ENCODE assay signal across 24 mouse cellular contexts in genomic region chr5:121821116-121821515, GRCm38 (mm10). TPM values are rescaled to one million over a fixed set of nuclear protein-coding genes. Genes with fewer than 3 reads are reported as not detected.
DNase-seq lines count a peak whose midpoint lies in the region; ATAC-seq and TF ChIP-seq lines count a peak whose summit lies in the region.
"Had no signal": no experiment of that assay in that cellular context is flagged by ENCODE, and none has a peak within 500 bp of the region (broad histone marks: within the 10 kb centered on the region; RNA-seq: fewer than 3 reads in every experiment).

No protein-coding gene starts in this region.

- ATAC-seq in intestine, postnatal 0 days, result no peak
- ATAC-seq in intestine, embryonic 16.5 days, result no peak
- no peak for ATAC-seq in midbrain, embryonic 14.5 days (ENCODE audit: low FRiP score, low TSS enrichment)
- ATAC-seq: activated CD4-positive, CD25-positive, alpha-beta regulatory T cell, adult 4 months; forebrain, embryonic 16.5 days; lung, postnatal 0 days; midbrain, embryonic 15.5 days had no signal

- no peak overlapping the region for H3K4me3 ChIP-seq in intestine, postnatal 0 days (ENCODE audit: low read depth, low read length)
- H3K4me3 ChIP-seq in intestine, embryonic 16.5 days (ENCODE audit: low read length), result no peak overlapping the region
- H3K4me3 ChIP-seq in small intestine, adult 2 months (ENCODE audit: low read depth, low read length), result no peak overlapping the region
- H3K4me3 ChIP-seq in midbrain, embryonic 14.5 days (replicated peaks; ENCODE audit: low read depth, low read length), result no peak overlapping the region
- H3K4me3 ChIP-seq: erythroblast, embryonic 14.5 days; limb, embryonic 12.5 days; midbrain, embryonic 15.5 days had no signal

- 87% methylated on average over 5 of the region's 5 CpGs for WGBS in intestine, postnatal 0 days
- WGBS in intestine, embryonic 16.5 days, result 88% methylated on average over 5 of the region's 5 CpGs
- WGBS in small intestine, adult 2 months, result 84% methylated on average over 5 of the region's 5 CpGs
- WGBS in midbrain, embryonic 14.5 days, result 94% methylated on average over 5 of the region's 5 CpGs

- peak; percentile 42 for DNase-seq in cerebellum, adult 11-12 months
- no peak for DNase-seq in cerebellum, adult 11 months
- peak; percentile 58 for DNase-seq in cerebellum, adult 9-10 months
- DNase-seq in midbrain, embryonic 14.5 days, result no peak
- DNase-seq: adrenal gland, adult 2 months; gastrocnemius, postnatal 10 days; kidney, adult 18-20 months; liver, postnatal 0 days; right cerebral cortex, postnatal 25 days; spleen, adult 18-20 months; thymus, postnatal 14 days had no signal

- no peak overlapping the region for H3K9ac ChIP-seq in intestine, postnatal 0 days (ENCODE audit: low read depth, low read length)
- no peak overlapping the region for H3K9ac ChIP-seq in intestine, embryonic 16.5 days (ENCODE audit: low read depth, low read length)
- no peak overlapping the region for H3K9ac ChIP-seq in midbrain, embryonic 14.5 days (replicated peaks; ENCODE audit: low read length)
- H3K9ac ChIP-seq: hindbrain, embryonic 14.5 days; limb, embryonic 12.5 days; liver, postnatal 0 days; midbrain, embryonic 15.5 days had no signal

- H3K27me3 ChIP-seq in intestine, postnatal 0 days (replicated peaks; ENCODE audit: control insufficient read depth, insufficient read depth, low read length), result no peaks in the 10 kb centered on the region
- H3K27me3 ChIP-seq in intestine, embryonic 16.5 days (replicated peaks; ENCODE audit: control insufficient read depth, insufficient read depth, low read length), result no peaks in the 10 kb centered on the region
- H3K27me3 ChIP-seq in small intestine, adult 2 months (ENCODE audit: control insufficient read depth, insufficient read depth, low read length), result no peaks in the 10 kb centered on the region
- H3K27me3 ChIP-seq in midbrain, embryonic 14.5 days (ENCODE audit: control insufficient read depth, insufficient read depth, low read length), result no peaks in the 10 kb centered on the region
- H3K27me3 ChIP-seq: CH12.LX; limb, embryonic 12.5 days; midbrain, embryonic 15.5 days had no signal

- no peak for TF ChIP-seq POLR2A in small intestine, adult 2 months (IDR thresholded peaks at IDR 0.05; ENCODE audit: low read depth, low read length)

- 0 out of 2 replicates have a peak, but pooled peaks cover 5% of the 10 kb centered on the region for H3K4me1 ChIP-seq in intestine, postnatal 0 days (replicated peaks; ENCODE audit: control insufficient read depth, insufficient read depth, low read length)
- peaks cover 6% of the 10 kb centered on the region; the same call in 1 of the 2 replicates for H3K4me1 ChIP-seq in intestine, embryonic 16.5 days (ENCODE audit: control insufficient read depth, insufficient read depth, low read length)
- peaks cover 28% of the 10 kb centered on the region; the same call in 1 of the 2 replicates for H3K4me1 ChIP-seq in small intestine, adult 2 months (ENCODE audit: control insufficient read depth, insufficient read depth, insufficient read length, low read length)
- H3K4me1 ChIP-seq in midbrain, embryonic 14.5 days (ENCODE audit: control insufficient read depth, insufficient read depth, low read length), result no peaks in the 10 kb centered on the region
- H3K4me1 ChIP-seq: midbrain, embryonic 15.5 days had no signal

- TF ChIP-seq CTCF in intestine, postnatal 0 days (IDR thresholded peaks at IDR 0.05; ENCODE audit: low read depth), result no peak
- TF ChIP-seq CTCF in small intestine, adult 2 months (IDR thresholded peaks at IDR 0.05; ENCODE audit: extremely low read depth, insufficient read length, insufficient replicate concordance, low read depth, low read length), result no peak

- peak overlapping the region; percentile 41; the same call in 1 of the 2 replicates for H3K27ac ChIP-seq in intestine, postnatal 0 days (ENCODE audit: low read depth, low read length)
- H3K27ac ChIP-seq in intestine, embryonic 16.5 days (ENCODE audit: low read length), result no peak overlapping the region
- H3K27ac ChIP-seq in small intestine, adult 2 months (ENCODE audit: insufficient read depth, low read depth, low read length), result peak overlapping the region; percentile 46; the same call in 1 of the 2 replicates
- no peak overlapping the region for H3K27ac ChIP-seq in midbrain, embryonic 14.5 days (replicated peaks; ENCODE audit: low read depth, low read length)
- H3K27ac ChIP-seq: hindbrain, embryonic 14.5 days; kidney, postnatal 0 days; limb, embryonic 12.5 days; midbrain, embryonic 15.5 days had no signal

- no peaks in the 10 kb centered on the region for H3K9me3 ChIP-seq in intestine, postnatal 0 days (ENCODE audit: control insufficient read depth)
- H3K9me3 ChIP-seq in intestine, embryonic 16.5 days (ENCODE audit: control insufficient read depth, low read length), result no peaks in the 10 kb centered on the region
- H3K9me3 ChIP-seq in midbrain, embryonic 14.5 days (ENCODE audit: control insufficient read depth, low read length), result no peaks in the 10 kb centered on the region
- H3K9me3 ChIP-seq: limb, embryonic 12.5 days; midbrain, embryonic 15.5 days had no signal

- no peak overlapping the region for H3K4me2 ChIP-seq in intestine, postnatal 0 days (replicated peaks; ENCODE audit: low read depth)
- H3K4me2 ChIP-seq in intestine, embryonic 16.5 days (ENCODE audit: low read depth, low read length), result no peak overlapping the region
- H3K4me2 ChIP-seq in midbrain, embryonic 14.5 days (ENCODE audit: low read length), result no peak overlapping the region
- H3K4me2 ChIP-seq: hindbrain, embryonic 14.5 days; limb, embryonic 12.5 days; liver, embryonic 11.5 days; midbrain, embryonic 15.5 days had no signal

- H3K36me3 ChIP-seq in intestine, postnatal 0 days (ENCODE audit: control insufficient read depth, insufficient read depth), result peaks cover 65% of the 10 kb centered on the region
- H3K36me3 ChIP-seq in intestine, embryonic 16.5 days (ENCODE audit: control insufficient read depth, insufficient read depth, low read length), result peaks cover 31% of the 10 kb centered on the region
- H3K36me3 ChIP-seq in small intestine, adult 2 months (ENCODE audit: control insufficient read depth, insufficient read depth, low read length), result peaks cover 54% of the 10 kb centered on the region
- peaks cover 58% of the 10 kb centered on the region for H3K36me3 ChIP-seq in midbrain, embryonic 14.5 days (ENCODE audit: control insufficient read depth, insufficient read depth, low read length)

RNA-seq across cellular contexts. Expression of gene Sh2b3, which starts 16.3 kb away (rescaled TPM):
- 11.8 and 12.2 TPM in 2 replicates for polyA plus RNA-seq in intestine, postnatal 0 days (2015; fragmentation: Nextera tagmentation; extraction: Ambion mirVana)
- 7.7 and 9.9 TPM in 2 replicates for polyA plus RNA-seq in intestine, embryonic 16.5 days (2015; fragmentation: Nextera tagmentation; extraction: Ambion mirVana)
- 62.5 and 88.1 TPM in 2 replicates for polyA plus RNA-seq in small intestine, adult 2 months (2012; rRNA removed)
- polyA plus RNA-seq in midbrain, embryonic 14.5 days (2014; fragmentation: Nextera tagmentation; extraction: Ambion mirVana), result 6.1 and 7.8 TPM in 2 replicates

RNA-seq across cellular contexts. Expression of gene Pheta1, which starts 27.7 kb away (rescaled TPM):
- polyA plus RNA-seq in intestine, postnatal 0 days (2015; fragmentation: Nextera tagmentation; extraction: Ambion mirVana), result 65.0 and 66.5 TPM in 2 replicates
- 38.1 and 44.6 TPM in 2 replicates for polyA plus RNA-seq in intestine, embryonic 16.5 days (2015; fragmentation: Nextera tagmentation; extraction: Ambion mirVana)
- polyA plus RNA-seq in small intestine, adult 2 months (2012; rRNA removed), result 98.0 and 283 TPM in 2 replicates
- 36.8 and 40.1 TPM in 2 replicates for polyA plus RNA-seq in midbrain, embryonic 14.5 days (2014; fragmentation: Nextera tagmentation; extraction: Ambion mirVana)

Comparison
In these comparisons a context has a peak if more than half of its experiments do, and no peak if none do; other contexts are left out.
1. DNase-seq: peak in cerebellum, adult 11-12 months (single experiment) and cerebellum, adult 9-10 months (single experiment); none in cerebellum, adult 11 months (single experiment) and midbrain, embryonic 14.5 days (single experiment).
2. H3K27ac ChIP-seq: peak in intestine, postnatal 0 days (single experiment) and small intestine, adult 2 months (single experiment); none in intestine, embryonic 16.5 days (single experiment) and midbrain, embryonic 14.5 days (single experiment).